Mouse (Mus musculus) liver, adult (tissue): ENCODE results near the gene Nop53.

Source experiments
- GATA4 ChIP-seq: IDR thresholded peaks from 2 replicates; pipeline ENCODE4 v1.6.1; 2014; ENCODE audit warnings: mild to moderate bottlenecking, low read length; ENCODE audit not compliant: insufficient replicate concordance

Gene Nop53

DNA sequence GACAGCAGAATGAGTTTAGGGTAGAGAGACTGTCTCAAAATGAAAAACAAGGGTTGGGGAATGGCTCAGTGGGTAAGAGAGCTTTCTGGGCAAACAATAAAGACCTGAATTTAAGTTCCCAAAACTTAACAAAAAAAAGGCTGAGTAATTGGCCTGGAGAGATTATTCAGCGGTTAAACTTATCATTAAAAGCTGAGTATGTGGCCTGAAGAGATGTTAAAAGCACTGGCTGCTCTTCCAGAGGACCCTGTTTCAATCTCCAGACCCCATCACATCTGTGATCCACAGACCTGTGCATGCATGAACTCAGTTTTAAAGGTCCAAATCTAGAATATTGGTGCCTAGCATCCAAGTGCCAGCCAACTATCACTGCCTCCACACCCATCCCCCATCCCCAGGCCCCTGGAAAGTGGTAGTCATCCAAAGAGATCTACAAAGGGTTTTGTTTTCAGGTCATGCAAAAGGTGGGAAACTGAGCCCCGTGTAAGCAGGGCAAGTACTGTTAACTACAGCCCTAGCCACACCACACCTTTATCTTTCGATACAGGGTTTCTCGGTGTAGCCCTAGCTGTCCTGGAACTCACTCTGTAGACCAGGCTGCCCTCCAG, 1.9 kb upstream of the Nop53 start:
- no peak for TF ChIP-seq GATA4

DNA sequence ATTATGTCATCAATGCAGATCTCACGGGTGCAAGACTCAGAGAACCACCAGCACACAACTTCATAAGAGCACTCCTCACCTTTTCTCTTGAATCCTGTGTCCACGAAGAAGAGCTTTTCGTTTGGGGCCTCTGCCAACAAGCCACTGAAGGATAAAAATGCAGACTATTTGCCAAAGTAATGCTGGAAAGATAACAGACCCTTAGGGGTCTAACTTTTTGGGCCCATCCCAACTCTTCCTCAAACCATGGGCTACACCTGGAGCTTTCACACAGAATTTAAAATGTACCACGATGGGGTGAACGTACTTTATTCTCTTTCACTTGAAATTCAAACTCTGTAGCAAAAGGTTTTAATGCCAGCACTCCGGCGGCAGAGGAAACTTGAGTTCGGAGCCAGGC, 663 bp downstream of the Nop53 start:
- no peak for TF ChIP-seq GATA4

DNA sequence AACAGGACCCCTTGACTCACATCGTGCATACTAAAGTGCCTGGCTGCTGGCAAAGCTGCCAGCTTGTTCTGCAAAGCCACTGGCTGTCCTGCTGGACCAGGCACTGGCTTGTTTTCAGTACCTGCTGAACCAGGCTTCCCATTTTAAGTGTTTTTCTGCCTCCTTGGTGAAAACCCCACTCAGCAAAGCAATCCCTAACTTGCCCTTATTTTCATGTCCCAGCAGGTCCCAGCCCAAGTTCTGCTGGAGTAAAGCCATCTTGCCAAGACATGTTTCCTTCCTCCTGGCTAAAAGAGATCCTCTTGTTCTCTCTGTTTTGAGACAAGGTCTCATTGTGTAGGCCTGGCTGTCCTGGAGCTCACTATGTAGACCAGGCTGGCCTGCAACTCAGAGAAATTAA, 1.6 kb downstream of the Nop53 start:
- TF ChIP-seq GATA4: no peak

DNA sequence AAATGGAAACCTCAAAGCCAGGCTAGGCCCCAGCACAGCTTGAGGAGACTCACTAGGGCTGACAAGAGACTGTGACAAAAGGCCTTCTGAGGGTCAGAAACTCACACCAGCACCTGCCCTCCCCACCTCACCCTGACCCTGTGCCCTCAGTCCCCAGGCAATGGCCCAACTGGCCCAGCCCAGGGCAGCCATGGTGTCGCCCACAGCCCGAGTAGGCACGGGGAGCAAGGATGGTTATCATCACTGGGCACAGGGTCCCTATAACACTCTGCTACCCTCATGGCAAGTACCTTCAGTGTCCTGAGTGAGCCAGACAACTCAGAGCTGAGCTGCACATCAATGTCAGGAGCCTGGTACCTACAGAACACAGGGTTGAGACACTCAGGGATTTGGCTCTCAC, 7.3 kb downstream of the Nop53 start:
- no peak for TF ChIP-seq GATA4

DNA sequence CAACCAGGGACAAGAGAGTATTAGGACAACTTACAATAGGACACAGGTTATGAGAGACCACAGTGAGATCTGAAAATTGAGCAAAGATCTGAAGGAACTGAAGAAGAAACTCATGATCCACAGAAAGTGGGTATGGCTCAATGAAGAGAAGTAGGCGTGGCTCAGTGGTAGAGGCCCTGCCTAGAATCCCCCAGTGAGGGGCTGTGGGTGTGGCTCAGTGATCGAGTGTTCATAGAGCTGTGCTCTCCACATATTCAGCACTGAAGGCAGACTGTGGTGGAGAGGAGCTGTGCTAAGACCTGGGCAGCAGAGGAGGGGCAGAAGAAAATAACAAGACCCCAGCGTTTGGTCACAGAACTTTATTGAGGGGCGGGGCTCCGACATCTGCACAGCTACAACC, 8.4 kb downstream of the Nop53 start:
- no peak for TF ChIP-seq GATA4

DNA sequence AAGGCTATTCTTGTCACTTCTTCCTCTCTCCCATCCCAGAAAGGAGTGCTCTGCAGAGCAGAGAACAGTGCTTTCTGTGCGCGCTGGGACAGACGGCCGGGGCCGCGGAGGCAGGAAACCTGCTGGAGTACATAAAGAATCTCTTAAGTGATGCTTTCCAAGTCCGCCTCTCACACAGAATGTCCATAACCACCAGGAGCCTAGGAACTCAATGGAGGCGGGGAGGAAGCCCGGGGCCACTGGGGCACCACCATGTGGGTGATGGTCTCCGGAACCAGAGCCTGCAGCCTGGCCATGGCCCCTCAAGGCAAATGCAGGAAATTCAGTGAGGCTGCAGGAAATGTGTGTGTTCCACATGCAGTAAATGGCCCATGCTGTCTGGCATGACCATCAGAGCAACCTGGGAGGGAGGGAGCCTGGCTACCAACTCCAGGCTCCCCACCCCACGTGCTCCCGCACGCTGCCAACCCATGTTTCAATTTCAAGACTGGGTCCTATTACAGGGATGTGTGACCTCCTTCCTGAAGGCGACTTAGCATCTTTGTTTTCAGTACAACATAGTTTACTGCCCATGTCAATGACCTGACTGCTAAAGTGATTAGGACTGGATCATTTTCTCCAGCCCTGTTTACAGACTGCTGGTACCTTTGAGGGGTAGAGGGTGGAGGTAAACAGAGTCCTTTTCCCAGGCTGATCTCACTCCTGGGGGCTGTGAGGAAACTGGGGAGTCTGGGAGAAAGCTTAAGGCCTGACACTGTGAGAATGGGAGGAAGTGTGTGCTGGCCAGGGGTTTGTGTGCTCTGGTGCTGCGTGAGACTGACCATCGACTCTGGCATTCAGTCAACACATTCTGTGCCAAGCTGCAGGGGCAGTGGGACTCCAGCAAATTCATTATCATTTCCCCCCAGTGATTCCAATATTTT, 12.2 kb downstream of the Nop53 start:
- no peak for TF ChIP-seq GATA4

DNA sequence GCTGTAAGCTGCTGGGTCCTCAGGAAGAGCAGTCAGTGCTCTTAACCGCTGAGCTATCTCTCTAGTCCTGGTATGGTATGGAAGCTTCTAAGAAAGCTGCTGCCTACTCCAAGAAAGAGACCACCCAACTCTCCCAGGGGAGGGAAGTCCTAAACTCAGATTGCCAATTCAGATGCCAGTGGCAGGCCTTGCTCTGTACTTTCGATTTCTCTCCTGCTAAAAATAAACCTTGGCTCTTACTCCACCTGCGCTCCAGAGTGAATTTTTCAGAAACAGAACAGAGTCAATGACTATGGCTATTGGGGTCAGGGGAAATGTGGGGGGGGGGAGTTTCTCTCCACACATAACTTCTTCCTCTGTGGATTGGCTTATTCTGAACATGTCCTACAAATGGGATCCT, 14.2 kb downstream of the Nop53 start:
- no peak for TF ChIP-seq GATA4

DNA sequence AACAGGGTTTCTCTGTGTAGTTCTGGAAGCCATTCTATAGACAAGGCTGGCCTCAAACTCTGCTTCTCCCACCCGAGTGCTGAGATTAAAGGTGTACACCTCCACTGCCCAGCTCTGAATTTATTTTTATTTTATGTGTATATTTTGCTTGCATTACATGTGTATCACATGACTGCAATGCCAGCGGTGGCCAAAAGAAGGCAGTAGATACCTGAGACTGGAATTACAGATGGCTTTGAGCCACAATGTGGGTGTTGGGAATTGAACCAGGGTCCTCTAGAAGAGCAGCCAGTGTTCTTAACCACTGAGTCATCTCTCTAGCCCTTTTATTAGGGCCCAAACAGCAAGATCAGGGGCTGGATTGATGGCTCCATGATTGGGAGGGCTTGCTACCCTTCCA, 15.3 kb downstream of the Nop53 start:
- TF ChIP-seq GATA4: no peak

DNA sequence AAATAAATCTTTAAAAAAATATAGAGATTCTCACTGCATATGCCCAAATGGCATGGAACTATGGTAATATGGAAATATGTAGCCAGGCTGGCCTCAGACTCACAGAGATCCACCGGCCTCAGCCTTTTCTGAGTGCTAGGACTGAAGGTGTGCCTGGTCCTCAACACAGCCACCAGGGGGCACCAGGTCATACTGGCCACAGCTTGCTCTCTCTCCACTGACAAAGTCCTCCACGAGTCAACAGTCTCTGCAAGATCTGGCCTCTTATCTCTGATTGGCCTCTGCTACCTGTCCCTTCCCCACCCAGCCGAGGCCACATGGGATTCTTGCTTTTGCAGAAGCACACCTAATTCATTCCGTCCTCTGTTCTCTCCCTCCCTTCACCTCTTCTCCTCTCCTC, 16.0 kb downstream of the Nop53 start:
- TF ChIP-seq GATA4: peak; percentile 27; the same call in 1 of the 2 replicates

DNA sequence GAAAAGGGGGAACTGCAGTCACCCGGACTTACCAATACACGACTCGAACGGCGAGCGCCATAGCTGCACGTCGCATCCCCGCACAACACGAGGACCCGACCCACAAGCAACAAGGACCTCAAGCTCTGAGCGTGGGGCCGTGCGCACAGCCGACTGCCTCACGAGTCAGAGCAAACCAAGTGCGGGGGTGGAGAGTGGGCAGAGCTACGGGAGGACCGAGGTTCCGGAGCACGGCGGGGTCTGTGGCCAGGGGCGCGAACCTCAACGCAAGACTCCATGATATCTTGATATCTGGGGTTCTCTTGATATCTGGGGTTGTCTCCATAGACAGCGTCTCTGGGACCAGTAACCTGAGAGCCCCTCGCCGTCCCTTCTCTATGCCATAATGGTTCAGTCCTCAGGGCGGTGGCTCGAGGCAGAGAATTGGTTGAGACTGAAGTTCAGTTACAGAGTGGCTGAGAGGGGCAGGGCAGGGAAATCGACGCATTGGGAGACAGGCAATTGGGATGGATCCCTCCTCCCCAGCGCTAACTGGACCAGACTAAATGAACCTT, 23.6 kb downstream of the Nop53 start, which contains the start of gene Selenow:
Gene Selenow (minus strand): TSS at position 183 of the 554 bp plus-strand sequence.
- no peak for TF ChIP-seq GATA4

DNA sequence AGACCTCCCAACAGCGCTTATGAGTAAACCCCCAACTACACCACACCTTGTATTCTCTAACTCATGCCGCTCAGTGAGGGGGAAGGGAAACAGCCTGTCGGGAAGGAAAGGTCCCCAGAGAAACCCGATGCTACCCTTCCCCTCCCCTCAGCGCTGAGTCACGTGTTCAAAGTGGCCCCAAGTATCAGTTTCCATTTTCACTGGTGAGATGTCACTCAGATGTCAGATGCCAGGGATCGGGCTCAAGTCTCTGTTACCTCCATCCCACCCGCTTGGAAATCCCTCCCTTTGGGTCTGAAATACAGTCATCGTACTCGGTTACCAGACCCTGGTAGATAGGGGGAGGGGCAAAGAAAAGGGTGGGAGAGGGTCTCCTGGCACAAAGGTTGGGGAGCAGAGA, 24.1 kb downstream of the Nop53 start:
- TF ChIP-seq GATA4: no peak; the same call in 1 of the 2 replicates

DNA sequence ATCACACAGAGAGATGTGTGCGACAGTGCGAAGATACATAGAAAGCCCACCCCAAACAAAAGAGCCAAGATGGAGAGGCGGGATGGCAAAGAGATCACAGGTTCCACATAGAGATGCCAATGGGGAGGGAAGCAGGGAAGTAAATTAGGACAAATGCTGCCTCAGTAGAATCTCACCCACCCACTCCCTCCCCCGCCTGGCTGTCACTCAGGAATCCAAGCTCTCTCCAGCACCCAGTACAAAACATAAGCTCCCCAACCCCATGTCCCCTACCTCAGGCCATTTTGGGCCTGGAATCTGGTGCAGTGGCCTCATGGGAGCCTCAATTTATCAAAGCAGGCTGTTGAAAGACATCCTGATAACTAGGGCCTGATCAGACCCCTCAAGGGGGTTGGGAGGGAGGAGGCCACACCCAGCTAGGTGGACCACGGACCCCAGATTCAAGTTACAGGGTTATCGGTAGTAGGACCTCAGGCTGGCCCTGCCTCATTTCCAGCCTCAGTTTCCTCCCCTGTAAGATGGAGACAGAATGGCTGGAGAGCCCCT, 25.2 kb downstream of the Nop53 start:
- no peak for TF ChIP-seq GATA4

DNA sequence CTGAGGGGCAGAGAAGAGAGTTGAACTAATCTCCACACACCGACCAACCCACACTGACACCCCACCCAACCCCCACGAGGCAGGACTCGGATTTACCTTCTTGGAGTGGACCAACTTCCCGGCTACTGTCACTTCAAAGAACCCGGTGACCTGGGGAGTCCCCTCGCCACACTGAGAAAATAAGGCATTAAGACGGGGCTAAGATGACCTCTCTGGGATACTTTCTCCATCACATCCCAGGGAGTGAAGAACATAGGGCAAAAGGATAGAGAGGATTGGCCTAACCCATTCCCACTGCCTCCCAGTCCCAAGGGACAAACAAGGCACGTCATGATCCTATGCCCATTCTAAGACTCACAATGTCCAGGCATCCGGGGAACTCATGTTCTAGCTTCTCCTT, 25.9 kb downstream of the Nop53 start:
- no peak for TF ChIP-seq GATA4

DNA sequence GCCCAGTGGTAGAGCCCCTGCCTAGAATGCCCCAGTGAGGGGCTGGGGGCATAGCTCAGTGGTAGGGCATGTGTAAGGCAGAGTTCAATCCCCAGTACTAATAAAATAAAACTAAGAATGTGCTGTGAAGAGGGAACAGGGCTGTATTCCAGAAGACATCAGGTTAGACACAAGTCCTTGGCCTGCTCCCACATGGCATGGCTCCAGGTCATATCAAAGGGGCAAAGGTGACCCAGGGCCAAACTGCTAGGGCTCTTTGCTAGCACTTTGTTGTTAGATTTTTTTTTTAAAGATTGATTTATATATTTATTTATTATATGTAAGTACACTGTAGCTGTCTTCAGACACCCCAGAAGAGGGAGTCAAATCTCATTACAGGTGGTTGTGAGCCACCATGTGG, 27.5 kb downstream of the Nop53 start:
- no peak for TF ChIP-seq GATA4

DNA sequence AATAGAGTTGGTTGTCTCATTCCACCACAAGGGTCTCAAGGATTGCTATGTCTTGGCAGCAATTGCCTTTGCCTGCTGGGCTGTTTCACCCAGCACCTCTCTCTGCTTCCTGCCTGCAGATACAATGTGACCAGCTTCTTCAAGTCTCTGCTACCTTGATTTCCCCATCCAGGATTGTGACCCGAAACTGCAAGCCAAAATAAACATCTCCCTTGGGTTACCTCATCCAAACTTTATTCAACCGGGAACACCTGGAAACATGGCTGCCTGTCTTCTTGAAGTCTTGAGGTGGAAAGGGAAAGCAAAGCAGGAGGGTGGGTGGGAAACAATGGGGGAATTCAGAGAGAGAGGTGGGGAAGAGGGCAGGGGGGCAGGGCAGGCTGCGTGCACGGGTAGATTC, 28.9 kb downstream of the Nop53 start:
- TF ChIP-seq GATA4: no peak
